Mouse (Mus musculus): Measurements from ENCODE around the gene Mapk1. TPM values are rescaled to one million over a fixed set of nuclear protein-coding genes. Genes with fewer than 3 reads are reported as not detected.

Mapk1 gene
- polyA plus RNA-seq, 1 experiment from 2014 or later: 142 TPM

GRCm38 (mm10) chr16:17088346-17088745 lies 105.2 kb downstream of the Mapk1 start:
- H3K9me3 ChIP-seq: no peaks in the 10 kb centered on the region
- H3K27ac ChIP-seq: no peak overlapping the region
- no peaks in the 10 kb centered on the region for H3K4me1 ChIP-seq
- 80% methylated on average over 3 of the region's 3 CpGs for WGBS
- no peak for ATAC-seq (ENCODE audit: insufficient number of reproducible peaks, insufficient read depth, low FRiP score, low TSS enrichment)
- no peak overlapping the region for H3K9ac ChIP-seq
- peaks cover 97% of the 10 kb centered on the region for H3K36me3 ChIP-seq
- H3K4me3 ChIP-seq: no peak overlapping the region
- no peak overlapping the region for H3K4me2 ChIP-seq (replicated peaks)
- no peaks in the 10 kb centered on the region for H3K27me3 ChIP-seq

GRCm38 (mm10) chr16:17096938-17097337 lies 113.8 kb downstream of the Mapk1 start:
- Histone ChIP-seq H3K4me2 (replicated peaks) (no peak overlapping the region), H3K27ac (no peak overlapping the region), H3K27me3 (no peaks in the 10 kb centered on the region), H3K4me3 (no peak overlapping the region), H3K9ac (no peak overlapping the region), H3K9me3 (no peaks in the 10 kb centered on the region), H3K4me1 (no peaks in the 10 kb centered on the region), H3K36me3 (peaks cover 88% of the 10 kb centered on the region)
- WGBS: 93% methylated on average over 3 of the region's 3 CpGs
- no peak for ATAC-seq (ENCODE audit: insufficient number of reproducible peaks, insufficient read depth, low FRiP score, low TSS enrichment)

Other genes with a start within 250 kb of the Mapk1 start
- gene Spag6l, start 153.9 kb upstream of the Mapk1 start, polyA plus RNA-seq (2016; fragmentation: Nextera tagmentation; extraction: Ambion mirVana): 0.60 and 0.62 TPM in 2 replicates
- not detected in 2 replicates for gene Igll1, start 119.4 kb upstream of the Mapk1 start, polyA plus RNA-seq (2016; fragmentation: Nextera tagmentation; extraction: Ambion mirVana)
- gene Top3b, start 112.6 kb upstream of the Mapk1 start, polyA plus RNA-seq (2016; fragmentation: Nextera tagmentation; extraction: Ambion mirVana): 82.7 and 87.1 TPM in 2 replicates
- gene Vpreb1, start 112.5 kb upstream of the Mapk1 start, polyA plus RNA-seq (2016; fragmentation: Nextera tagmentation; extraction: Ambion mirVana): 1.7 and 2.3 TPM in 2 replicates
- 36.3 and 38.4 TPM in 2 replicates for gene Ppm1f, start 86.9 kb upstream of the Mapk1 start, polyA plus RNA-seq (2016; fragmentation: Nextera tagmentation; extraction: Ambion mirVana)
- gene Ypel1, start 86.3 kb downstream of the Mapk1 start, polyA plus RNA-seq (2016; fragmentation: Nextera tagmentation; extraction: Ambion mirVana): 80.4 and 84.0 TPM in 2 replicates
- 150 and 168 TPM in 2 replicates for gene Ppil2, start 127.9 kb downstream of the Mapk1 start, polyA plus RNA-seq (2016; fragmentation: Nextera tagmentation; extraction: Ambion mirVana)
- 81.0 and 85.5 TPM in 2 replicates for gene 2610318N02Rik, start 141.8 kb downstream of the Mapk1 start, polyA plus RNA-seq (2016; fragmentation: Nextera tagmentation; extraction: Ambion mirVana)
- 64.2 and 70.0 TPM in 2 replicates for gene Sdf2l1, start 149.0 kb downstream of the Mapk1 start, polyA plus RNA-seq (2016; fragmentation: Nextera tagmentation; extraction: Ambion mirVana)
- gene Ydjc, start 161.2 kb downstream of the Mapk1 start, polyA plus RNA-seq (2016; fragmentation: Nextera tagmentation; extraction: Ambion mirVana): 8.9 and 9.4 TPM in 2 replicates
- 0.61 and 1.1 TPM in 2 replicates for gene Ccdc116, start 163.8 kb downstream of the Mapk1 start, polyA plus RNA-seq (2016; fragmentation: Nextera tagmentation; extraction: Ambion mirVana)
- 339 and 358 TPM in 2 replicates for gene Ube2l3, start 219.3 kb downstream of the Mapk1 start, polyA plus RNA-seq (2016; fragmentation: Nextera tagmentation; extraction: Ambion mirVana)
- 0.46 and 0.52 TPM in 2 replicates for gene Rimbp3, start 225.2 kb downstream of the Mapk1 start, polyA plus RNA-seq (2016; fragmentation: Nextera tagmentation; extraction: Ambion mirVana)

Data from embryonic facial prominence, embryonic 12.5 days (tissue).